Mouse (Mus musculus): Measurements from ENCODE around the gene Cln5.

GRCm38 (mm10) chr14:103095036-103095435, 25.0 kb downstream of the Cln5 start:
- TF ChIP-seq CTCF (IDR thresholded peaks at IDR 0.05; ENCODE audit: insufficient read depth, low read length) (no peak), POLR2A (IDR thresholded peaks at IDR 0.05; ENCODE audit: borderline replicate concordance, extremely low read depth, low read depth, low read length) (no peak)

All from lung, adult 2 months (tissue).